Mouse (Mus musculus): Measurements from ENCODE around the gene H2-DMb2.

DNA sequence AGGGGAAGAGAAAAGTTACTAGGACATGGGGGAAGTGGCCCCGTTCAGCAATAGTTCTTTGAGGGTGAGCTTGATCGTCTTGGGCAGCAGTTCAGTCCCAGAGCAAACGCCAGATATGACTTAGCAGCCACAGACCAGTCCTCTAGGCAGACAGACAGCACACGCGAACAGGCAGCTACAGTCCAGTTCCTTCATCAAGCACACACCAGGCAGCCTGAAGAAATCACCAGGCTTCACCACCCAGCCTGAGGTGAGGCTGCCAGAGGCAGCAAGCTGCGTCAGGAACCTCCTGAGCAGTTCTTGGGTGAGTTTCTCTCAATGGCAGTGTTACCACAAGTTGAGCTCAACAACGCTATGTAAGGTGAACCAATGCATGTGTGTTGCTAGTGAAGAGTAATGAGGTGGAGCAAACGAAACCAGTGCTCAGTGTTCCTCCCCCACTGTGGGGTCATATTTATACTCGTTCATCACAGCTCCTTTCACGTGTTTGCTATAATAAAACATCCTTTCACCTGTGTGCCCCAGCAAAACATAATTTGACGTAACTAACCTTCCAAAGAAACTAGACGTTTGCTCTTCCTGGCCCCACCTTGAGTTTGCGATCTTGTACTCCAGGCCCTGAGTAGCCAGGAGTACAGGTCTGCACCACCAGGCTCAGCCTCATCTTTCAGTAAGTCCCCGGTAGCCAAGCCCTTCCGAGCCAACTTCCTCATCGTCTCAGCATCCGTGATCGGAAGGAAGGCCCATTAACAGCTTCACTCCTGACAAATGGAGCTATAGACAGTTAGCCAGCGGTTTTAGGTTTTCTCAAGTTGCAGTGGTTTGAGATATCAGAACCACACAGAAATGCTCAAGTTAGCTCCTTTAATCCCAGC is 12.8 kb upstream of the H2-DMb2 start:
- no peak for TF ChIP-seq GATA1 (IDR thresholded peaks at IDR 0.05; ENCODE audit: low read length)
- TF ChIP-seq TAL1 (IDR thresholded peaks at IDR 0.05; ENCODE audit: low read length): no peak
